Mouse (Mus musculus): ENCODE data around the gene Hes2.

The Hes2 gene

DNA sequence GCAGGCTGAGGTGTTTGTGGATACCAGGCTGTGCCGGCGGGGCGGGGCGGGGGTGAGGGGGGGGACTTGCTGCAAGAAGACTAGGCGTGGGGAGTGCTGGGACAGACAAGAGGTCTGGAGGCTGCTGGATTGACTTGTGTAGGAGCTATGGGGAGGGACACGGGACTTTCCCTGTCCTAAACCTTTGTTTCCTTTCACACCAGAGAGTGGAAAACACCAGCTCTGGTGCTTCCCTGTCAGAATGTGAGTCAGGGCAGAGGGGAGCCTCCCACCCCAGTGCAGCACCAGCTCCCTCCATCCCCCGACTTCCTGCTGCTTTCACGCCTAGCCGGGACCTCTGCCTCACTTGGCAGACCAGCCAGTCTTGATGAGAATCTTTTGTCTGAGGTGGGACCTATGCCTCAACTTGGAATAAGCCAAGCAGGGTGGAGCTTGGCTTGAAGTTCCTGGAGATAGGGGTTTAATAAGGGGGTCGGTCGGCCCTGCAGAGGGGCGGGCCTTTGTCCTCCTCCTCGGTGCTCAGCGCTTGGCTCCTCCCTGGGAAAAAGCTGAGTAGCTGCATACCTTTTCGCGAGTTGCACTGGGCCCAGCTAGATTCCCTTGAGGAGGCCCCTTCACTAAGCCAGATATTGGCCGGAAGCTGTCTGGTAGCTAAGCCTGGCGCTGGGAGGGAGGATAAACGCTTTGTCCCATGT, 27.0 kb downstream of the Hes2 start:
- no peak for DNase-seq (ENCODE audit: low read depth, low spot score)

DNA sequence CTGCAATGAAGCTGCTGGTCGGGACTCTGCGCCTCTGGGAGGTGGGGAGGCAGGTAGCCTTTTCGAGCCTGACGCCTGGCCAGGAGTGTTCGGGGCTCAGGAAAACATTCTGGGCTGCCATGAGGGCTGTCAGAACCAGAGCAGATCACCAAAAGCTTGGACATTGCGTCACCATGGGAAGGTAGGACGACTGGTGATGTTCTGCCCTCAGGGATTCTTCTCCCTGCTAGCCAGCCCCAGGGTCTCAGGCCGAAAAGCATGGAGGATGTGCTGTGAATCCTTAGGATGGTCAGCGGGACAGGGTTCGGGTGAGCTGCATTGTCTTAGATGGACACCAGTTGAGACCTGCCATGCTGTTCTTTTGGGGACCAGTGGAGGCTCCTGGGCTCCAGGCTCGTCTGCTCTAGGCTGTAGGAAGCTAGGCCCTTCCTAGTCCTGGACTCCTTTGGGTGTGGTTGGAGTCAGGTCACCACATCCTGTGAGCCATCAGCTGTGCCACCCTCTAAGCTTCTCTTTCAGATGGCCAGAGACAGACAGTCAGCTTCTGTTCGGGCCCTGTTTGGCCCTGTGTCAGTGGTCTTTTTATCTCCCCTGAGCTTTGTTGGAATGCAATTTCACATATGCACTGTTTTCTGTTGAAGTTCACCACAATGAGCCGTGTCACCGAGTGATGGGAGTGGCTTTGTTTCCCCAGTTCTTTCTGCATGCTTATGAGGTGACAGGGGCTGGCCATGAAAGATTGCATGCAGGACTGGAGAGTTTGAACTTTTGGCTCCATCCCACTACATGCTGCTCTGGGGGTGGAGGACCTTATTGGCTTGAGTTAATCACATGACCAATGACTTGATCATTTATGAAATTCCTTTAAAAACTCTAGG, 27.8 kb downstream of the Hes2 start:
- no peak for DNase-seq (ENCODE audit: low read depth, low spot score)

DNA sequence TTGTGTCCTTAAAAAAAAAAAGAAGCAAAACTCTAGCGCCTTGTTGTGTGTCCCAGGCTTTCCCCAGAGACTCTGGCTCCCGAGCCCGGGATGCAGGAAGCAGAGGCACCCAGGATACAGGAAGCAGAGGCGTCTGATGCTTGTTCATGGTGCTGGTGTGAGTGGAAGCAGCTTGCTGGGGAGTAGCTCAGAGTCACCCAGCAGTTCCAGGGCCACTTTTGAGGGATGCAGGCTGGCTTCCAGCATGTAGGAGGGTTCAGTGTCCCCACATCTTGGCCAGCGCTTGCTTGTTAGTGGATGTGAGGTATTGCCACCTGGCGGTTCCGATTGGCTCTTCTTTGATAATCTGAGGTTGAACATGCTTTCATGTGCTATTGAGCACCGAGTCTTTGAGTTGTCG, 28.5 kb downstream of the Hes2 start:
- no peak for DNase-seq (ENCODE audit: low read depth, low spot score)

DNA sequence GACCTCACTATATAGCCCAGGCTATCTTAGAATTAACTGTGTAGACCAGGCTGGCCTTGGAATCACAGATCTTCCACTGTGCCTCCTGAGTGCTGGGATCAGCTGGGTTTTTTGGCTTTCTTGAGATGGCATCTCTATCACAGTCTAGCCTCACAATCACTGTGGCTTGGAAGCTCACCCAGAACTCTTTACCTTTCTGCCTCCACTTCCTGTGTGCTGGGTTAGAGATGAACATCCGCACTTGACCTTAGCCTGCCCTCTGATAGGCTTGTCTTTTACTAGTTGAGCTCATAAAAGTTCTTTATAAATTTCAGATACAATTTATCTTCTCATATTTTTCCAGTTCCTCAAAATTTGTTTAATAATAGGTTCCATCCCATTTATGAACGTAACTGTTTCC, 30.0 kb downstream of the Hes2 start:
- DNase-seq (ENCODE audit: low read depth, low spot score): no peak

DNA sequence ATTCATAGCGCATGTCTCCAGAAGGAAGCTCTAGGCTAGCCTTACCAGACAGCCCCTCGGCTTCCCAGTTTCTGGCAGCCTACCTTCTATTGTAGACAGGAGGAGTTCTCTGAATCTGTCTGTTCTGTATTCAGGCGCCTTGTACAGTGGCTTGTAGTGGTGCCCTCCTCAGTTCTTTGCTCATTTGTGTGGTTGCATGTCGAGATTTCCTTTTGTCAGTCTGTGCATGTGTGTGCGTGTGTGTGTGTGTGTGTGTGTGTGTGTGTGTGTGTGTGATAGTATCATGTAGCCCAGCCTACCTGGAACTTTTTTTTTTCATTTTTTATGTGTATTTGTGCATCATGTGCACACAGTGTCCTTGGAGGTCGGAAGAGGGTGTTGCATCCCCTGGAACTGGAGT, 30.4 kb downstream of the Hes2 start:
- DNase-seq (ENCODE audit: low read depth, low spot score): no peak

GRCm38 (mm10) chr4:152189691-152190090, 31.0 kb downstream of the Hes2 start:
- no peak for DNase-seq (ENCODE audit: low read depth, low spot score)

DNA sequence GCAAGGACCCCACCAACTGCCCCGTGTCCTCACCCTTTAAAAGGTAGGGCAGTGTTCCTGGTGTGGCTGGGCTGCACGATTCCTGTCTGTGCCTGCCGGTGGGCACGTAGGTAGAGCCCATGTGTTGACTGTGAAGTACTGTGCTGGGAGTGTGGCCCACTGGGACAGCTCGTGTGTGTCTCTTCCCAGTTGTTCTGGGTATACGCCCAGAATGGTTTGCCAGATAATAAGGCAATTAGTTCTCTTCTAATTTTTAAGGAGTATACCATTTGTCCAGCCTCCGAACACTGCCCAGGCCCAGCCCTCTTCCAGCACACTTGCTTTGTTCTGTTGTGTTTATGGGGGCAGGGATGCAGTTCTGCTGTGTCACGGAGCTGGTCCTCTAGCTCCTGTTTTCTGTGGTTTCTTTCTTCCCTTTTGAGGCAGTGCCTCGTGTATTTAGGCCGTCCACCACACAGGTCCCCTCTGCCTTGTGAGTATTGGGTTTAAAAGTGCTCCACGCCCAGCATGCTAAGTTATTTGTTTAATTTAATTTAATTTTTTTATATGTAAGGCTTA, 31.5 kb downstream of the Hes2 start:
- DNase-seq (ENCODE audit: low read depth, low spot score): no peak

- DNase-seq (ENCODE audit: low read depth, low spot score): no peak
These were observed 32.0 kb downstream of the Hes2 start for GRCm38 (mm10) chr4:152190701-152191100.

GRCm38 (mm10) chr4:152192569-152192968, 33.9 kb downstream of the Hes2 start:
- DNase-seq (ENCODE audit: low read depth, low spot score): no peak

- DNase-seq (ENCODE audit: low read depth, low spot score): no peak
These were observed 36.0 kb downstream of the Hes2 start for GRCm38 (mm10) chr4:152194476-152195175.

GRCm38 (mm10) chr4:152196276-152196675, 37.6 kb downstream of the Hes2 start:
- DNase-seq (ENCODE audit: low read depth, low spot score): no peak

DNA sequence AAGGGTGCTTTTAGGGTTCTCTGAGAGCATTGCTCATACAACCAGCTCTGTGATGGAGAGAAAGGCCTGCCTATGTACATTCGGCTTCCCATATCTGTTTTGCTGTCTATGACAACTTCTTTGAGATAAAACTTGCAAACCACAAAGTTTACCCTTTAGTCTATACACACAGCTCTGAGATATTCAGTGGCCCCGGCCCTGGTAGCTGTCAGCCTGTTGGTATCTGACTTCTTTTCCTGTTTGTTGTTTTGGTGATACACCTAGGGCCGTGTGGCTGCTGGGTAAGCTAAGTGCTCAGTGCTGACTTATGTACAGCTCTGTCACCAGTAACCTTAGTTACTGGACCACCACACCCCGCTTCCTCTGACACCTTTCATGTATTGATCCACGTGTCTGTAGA, 38.9 kb downstream of the Hes2 start:
- DNase-seq (ENCODE audit: low read depth, low spot score): no peak

DNA sequence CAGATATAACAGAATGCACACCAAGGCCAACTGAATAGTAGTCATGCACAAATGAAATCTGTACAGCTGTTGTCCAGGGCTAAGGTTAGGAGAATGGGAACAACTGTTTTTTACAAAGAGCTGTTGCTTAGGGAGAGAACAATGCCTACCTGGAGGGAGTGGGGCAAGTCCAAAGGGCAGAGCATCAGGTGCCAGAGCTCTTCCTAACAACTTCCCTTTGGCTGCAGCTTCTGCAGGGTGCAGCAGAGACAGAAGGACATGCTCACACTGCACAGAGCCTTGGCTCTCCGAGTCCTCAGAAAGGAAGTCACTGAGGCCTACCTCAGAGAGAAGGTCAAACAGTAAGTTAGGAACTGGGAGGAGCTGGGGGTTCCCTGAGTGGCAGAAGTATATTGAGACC, 41.0 kb downstream of the Hes2 start:
- DNase-seq (ENCODE audit: low read depth, low spot score): no peak

DNA sequence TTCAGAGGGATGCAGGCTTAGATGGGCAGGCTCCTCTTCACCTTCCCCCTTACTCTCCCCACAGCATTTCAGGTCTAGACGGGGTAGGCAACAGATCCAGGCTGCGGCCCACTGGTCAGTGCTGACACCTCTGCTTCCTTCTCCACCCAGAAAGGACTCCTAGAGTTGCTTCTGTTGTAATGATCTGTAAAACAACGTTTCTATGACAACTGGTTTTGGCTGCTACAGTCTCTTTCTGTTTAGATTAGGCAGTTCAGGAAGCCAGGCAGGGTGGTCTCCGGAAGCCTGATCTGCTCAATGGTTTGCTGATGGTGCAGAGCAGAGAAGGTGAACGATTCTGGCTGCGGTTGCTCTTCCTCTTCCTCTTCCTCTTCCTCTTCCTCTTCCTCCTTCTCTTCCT, 42.8 kb downstream of the Hes2 start:
- DNase-seq (ENCODE audit: low read depth, low spot score): no peak

DNA sequence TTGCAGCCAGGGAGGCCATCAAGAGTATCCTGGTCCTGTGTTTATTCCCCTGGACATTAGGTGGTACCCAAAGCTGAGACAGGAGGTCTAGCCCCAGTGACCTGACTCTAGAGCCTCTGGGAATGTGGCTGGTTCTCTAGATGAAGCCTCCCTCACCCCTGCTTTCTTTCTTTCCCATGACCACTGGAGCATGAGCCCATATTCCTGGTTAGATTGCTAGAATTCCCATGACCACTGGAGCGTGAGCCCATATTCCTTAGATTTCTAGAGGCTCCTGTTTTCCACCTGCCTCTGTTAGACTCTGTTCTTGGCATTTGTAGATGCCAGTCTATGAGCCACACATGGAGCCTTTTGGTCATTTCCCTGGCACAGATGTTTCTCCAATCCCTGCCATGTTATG, 43.8 kb downstream of the Hes2 start:
- no peak for DNase-seq (ENCODE audit: low read depth, low spot score)

DNA sequence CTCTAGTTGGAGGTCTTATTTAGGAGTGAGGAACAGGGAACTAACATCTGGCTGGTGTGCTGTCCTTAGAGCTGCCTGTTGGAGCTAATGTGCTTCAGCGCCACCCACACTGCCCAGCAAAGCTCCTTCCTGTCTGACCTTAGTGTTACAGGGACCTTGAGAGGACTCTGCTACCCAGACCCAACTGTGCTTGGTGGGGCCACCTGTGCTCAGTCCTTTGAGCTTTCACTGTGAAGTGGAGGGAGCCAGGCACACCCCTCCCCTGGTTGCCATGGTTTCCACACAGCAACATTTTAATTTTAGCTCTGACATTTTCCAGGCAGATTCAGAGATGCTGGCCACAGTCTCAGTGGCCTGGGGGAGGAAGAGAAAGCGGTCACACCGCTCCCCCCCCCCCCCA, 44.2 kb downstream of the Hes2 start:
- DNase-seq (ENCODE audit: low read depth, low spot score): no peak

DNA sequence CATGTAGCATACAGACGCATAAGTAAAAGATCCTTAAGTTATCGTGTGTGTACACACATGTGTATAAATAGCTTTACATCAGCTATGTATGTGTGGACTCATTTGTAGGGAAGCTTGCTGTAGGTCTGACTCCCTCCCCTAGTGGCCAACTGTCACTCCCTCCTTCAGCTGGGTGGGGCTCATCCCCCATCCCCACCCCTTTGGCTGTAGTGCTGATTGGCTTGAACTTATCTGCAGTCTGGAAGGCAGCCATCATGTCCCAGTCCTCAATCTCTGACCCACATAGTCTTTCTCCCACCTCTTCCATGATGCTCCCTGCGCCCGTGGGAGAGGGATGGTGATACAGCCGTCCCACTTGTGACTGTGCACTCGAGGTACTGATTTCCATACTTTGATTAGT, 46.0 kb downstream of the Hes2 start:
- DNase-seq (ENCODE audit: low read depth, low spot score): no peak

DNA sequence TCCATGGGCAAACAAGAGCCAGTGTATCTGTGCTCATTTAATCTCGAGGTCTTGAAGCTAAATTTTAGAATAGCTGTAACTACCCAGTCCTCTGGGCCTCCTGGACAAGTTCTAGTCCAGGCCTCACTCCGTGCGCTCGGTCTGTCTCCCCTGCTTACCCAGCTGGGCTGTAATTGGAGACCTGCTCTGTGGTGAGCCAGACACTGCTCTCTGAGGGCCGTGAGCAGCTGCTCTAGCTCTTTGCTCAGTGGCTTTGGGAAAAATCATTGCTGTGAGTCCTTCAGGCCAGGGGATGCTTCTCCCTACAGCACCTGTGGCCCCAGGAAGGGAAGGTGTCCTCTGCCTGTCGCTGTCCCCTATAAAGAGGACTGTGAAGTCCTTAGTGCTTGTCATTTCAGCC, 47.5 kb downstream of the Hes2 start:
- DNase-seq (ENCODE audit: low read depth, low spot score): no peak

DNA sequence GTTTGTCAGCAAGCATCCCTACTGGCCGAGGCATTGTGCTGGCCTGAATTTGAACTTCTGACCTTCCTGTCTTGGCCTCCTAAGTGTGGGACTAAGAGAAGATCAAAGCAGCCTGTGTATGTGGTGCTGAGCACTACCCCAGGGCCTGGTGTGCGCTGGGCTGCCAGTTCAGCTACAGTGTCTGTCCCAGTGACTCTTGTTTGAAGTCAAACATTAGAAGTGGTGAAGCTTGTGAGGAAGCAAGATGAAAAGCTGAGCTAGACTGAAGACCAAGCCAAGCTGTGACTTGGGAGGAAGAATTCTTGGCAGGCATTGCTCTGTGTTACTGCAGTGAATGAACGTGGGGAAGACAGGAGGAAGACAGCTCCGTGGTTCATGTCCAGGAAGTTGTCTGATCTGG, 51.0 kb downstream of the Hes2 start:
- no peak for DNase-seq (ENCODE audit: low read depth, low spot score)
